Mouse (Mus musculus) limb, embryonic 11.5 days (tissue): ENCODE measurements around the gene Zfp105. TPM values are rescaled to one million over a fixed set of nuclear protein-coding genes. Genes with fewer than 3 reads are reported as not detected.
A peak's percentile ranks its signal among the peaks of the same experiment; 100 is the strongest.

Experiments
- ATAC-seq: fragments of 200-750 bp; cut with Nextera tagmentation; 2 replicates; pipeline ENCODE4 v1.8.0; 2017; ENCODE audit warnings: low read depth; ENCODE audit not compliant: insufficient number of reproducible peaks, low FRiP score, low TSS enrichment
- DNase-seq: peaks from one replicate; pipeline ENCODE4 v3.0.0-alpha.2; 2015; ENCODE audit warnings: low spot score
- H3K27ac ChIP-seq: fragments of 300-500 bp; sonication (generic); replicated peaks from 2 replicates; pipeline ENCODE4 v1.5.1; 2014; ENCODE audit warnings: low read depth, mild to moderate bottlenecking, low read length
- H3K27me3 ChIP-seq: fragments of 300-500 bp; sonication (generic); 2 replicates; pipeline ENCODE4 v1.6.1; 2014; ENCODE audit warnings: mild to moderate bottlenecking, low read length, mixed read lengths; ENCODE audit not compliant: control insufficient read depth, insufficient read depth
- H3K36me3 ChIP-seq: fragments of 300-500 bp; sonication (generic); 2 replicates; pipeline ENCODE4 v1.6.1; 2014; ENCODE audit warnings: mild to moderate bottlenecking, low read length, moderate library complexity, mixed read lengths; ENCODE audit not compliant: control insufficient read depth, insufficient read depth
- H3K4me1 ChIP-seq: fragments of 300-500 bp; sonication (generic); 2 replicates; pipeline ENCODE4 v1.6.1; 2014; ENCODE audit warnings: low read length, mixed read lengths; ENCODE audit not compliant: control insufficient read depth, insufficient read depth
- H3K4me2 ChIP-seq: fragments of 300-500 bp; sonication (generic); 2 replicates; pipeline ENCODE4 v1.6.1; 2014; ENCODE audit warnings: low read depth, mild to moderate bottlenecking, moderate library complexity; ENCODE audit not compliant: severe bottlenecking
- H3K4me3 ChIP-seq: fragments of 300-500 bp; sonication (generic); 2 replicates; pipeline ENCODE4 v1.5.1; 2014; ENCODE audit warnings: low read depth, low read length
- H3K9ac ChIP-seq: fragments of 300-500 bp; sonication (generic); 2 replicates; pipeline ENCODE4 v1.6.1; 2014; ENCODE audit warnings: mild to moderate bottlenecking, low read length
- H3K9me3 ChIP-seq: fragments of 300-500 bp; sonication (generic); 2 replicates; pipeline ENCODE4 v1.6.1; 2016; ENCODE audit warnings: low read length; ENCODE audit not compliant: control insufficient read depth
- WGBS: fragments of 180-500 bp; shearing (Covaris S2); extraction: QIAGEN DNeasy Blood & Tissue Kit; methylation state at CpG from one replicate; pipeline ENCODE4 v1.1.7; 2014; 5-methylcytosine and 5-hydroxymethylcytosine counted together
- polyA plus RNA-seq: library from polyadenylated mRNA; unstranded; fragments of >200 nt; fragmentation: Nextera tagmentation; extraction: Ambion mirVana; gene quantifications from 2 replicates; pipeline ENCODE4 v1.2.1, GENCODE M21; 2014

The Zfp105 gene
- polyA plus RNA-seq, 1 experiment from 2014 or later, result 33.6 TPM

DNA sequence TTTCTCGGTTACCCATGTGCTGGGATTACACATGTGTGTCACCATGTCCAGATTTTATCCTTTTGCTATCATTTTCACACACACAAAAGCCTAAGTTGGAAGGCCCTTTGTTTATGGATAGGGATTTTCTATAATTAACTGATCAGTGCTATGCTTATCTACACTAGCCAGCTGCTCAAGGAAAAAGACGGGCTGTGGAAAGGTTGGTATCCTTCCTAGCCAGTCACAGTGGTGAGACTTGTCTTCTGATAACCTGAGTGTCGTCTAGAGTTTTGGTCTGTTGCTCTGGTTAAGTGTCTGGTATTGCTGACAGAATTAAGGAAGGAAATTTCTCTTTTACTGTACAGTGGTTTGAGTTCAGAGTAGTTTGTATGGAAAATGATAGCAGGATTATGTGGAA, 6.0 kb downstream of the Zfp105 start:
- Histone ChIP-seq H3K9me3 (peaks cover 10% of the 10 kb centered on the region; the same call in 1 of the 2 replicates), H3K27ac (no peak overlapping the region), H3K4me2 (no peak overlapping the region), H3K27me3 (no peaks in the 10 kb centered on the region), H3K4me1 (no peaks in the 10 kb centered on the region), H3K4me3 (no peak overlapping the region), H3K9ac (no peak overlapping the region), H3K36me3 (peaks cover 54% of the 10 kb centered on the region)
- ATAC-seq (no peak), DNase-seq (no peak)
- WGBS, result 94% methylated on average over 3 of the region's 3 CpGs

DNA sequence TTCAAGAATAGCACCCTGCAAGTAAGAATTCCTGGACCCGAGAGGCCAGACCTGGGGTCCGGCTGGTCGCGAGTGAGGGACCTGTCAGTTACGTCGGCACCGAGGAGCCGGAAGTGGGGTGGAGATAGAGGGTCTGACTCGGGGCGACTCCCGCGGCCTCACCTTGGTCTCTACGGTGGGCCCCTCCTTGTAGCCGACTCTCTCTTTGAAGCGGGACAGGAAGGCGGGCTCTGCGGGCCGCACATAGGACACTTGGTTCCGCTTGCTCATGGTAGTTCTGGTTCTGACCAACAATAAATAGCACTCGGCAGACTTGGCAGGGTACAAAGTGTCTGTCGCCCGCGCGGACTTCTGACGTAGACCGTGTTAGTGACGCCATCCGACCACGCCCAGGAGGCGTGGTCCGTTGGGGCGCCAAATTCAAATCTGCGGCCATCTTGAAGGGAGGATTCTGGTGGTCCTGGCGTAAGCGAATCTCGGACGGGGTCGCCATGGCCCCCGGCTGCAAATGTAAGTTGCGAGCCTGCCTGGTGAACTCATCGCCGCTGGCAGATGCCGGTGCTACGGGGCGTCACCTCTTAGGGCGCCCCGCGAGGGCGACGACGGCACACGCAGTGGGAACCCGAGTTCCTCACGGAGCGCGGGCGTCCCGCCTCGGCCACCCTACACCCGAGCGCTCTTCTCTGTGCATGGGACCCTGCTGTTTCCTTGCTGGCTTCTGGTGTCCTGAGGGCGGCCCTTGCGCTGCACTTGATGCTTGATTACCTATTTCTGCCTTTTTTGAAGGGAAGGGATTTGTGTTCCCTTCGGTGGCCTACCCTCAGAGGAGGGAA, 28.0 kb downstream of the Zfp105 start, which contains the start of the genes 1110059G10Rik and Kif15:
Gene 1110059G10Rik, minus strand, starts transcription at position 358 of the 833 bp plus-strand sequence.
Gene Kif15, plus strand, starts transcription at position 404 of the 833 bp plus-strand sequence.
- Histone ChIP-seq H3K36me3 (peaks cover 4% of the 10 kb centered on the region), H3K9me3 (no peaks in the 10 kb centered on the region), H3K4me2 (peak within 1 kb of the TSS; percentile 48), H3K9ac (peak within 1 kb of the TSS; percentile 82), H3K4me1 (peaks cover 3% of the 10 kb centered on the region; the same call in 1 of the 2 replicates), H3K27ac (peak within 1 kb of the TSS; percentile 69; the same call in 1 of the 2 replicates), H3K27me3 (no peaks in the 10 kb centered on the region), H3K4me3 (peak within 1 kb of the TSS; percentile 93)
- ATAC-seq (peak; percentile 96), DNase-seq (peak; percentile 98)
- 0% methylated on average over 63 of the region's 64 CpGs for WGBS

Other genes starting within 250 kb of the Zfp105 start
- not detected in 2 replicates for gene Topaz1, start 175.7 kb upstream of the Zfp105 start, polyA plus RNA-seq
- 5.7 TPM in 2 replicates for gene Tcaim, start 117.5 kb upstream of the Zfp105 start, polyA plus RNA-seq
- gene Gm35549, start 79.0 kb upstream of the Zfp105 start, polyA plus RNA-seq, result not detected in 2 replicates
- gene Zfp445, start 57.1 kb upstream of the Zfp105 start, polyA plus RNA-seq, result 65.2 and 72.5 TPM in 2 replicates
- gene Zkscan7, start 37.4 kb upstream of the Zfp105 start, polyA plus RNA-seq, result 1.9 and 2.6 TPM in 2 replicates
- 32.3 and 33.5 TPM in 2 replicates for gene 1110059G10Rik, start 27.9 kb downstream of the Zfp105 start, polyA plus RNA-seq
- gene Kif15, start 28.0 kb downstream of the Zfp105 start, polyA plus RNA-seq, result 71.1 and 81.9 TPM in 2 replicates
- 12.5 TPM in 2 replicates for gene Tmem42, start 98.3 kb downstream of the Zfp105 start, polyA plus RNA-seq
- 0.41 and 0.43 TPM in 2 replicates for gene Tgm4, start 111.7 kb downstream of the Zfp105 start, polyA plus RNA-seq
- 47.5 and 51.8 TPM in 2 replicates for gene Zdhhc3, start 190.1 kb downstream of the Zfp105 start, polyA plus RNA-seq
- 104 and 109 TPM in 2 replicates for gene Exosc7, start 190.1 kb downstream of the Zfp105 start, polyA plus RNA-seq
- gene Clec3b, start 227.9 kb downstream of the Zfp105 start, polyA plus RNA-seq, result not detected in 2 replicates